Mouse (Mus musculus) CD8-positive naive resting alpha-beta T cell, adult 2 months (primary cell): ENCODE results near the gene Lmf1.

ENCODE experiments used
- DNase-seq, 2 experiments: peaks; one replicate each; pipeline ENCODE4 v3.0.0; 2022; ENCODE audit warnings: low read depth in 2 of 2, low spot score in 2 of 2

Gene Lmf1

DNA sequence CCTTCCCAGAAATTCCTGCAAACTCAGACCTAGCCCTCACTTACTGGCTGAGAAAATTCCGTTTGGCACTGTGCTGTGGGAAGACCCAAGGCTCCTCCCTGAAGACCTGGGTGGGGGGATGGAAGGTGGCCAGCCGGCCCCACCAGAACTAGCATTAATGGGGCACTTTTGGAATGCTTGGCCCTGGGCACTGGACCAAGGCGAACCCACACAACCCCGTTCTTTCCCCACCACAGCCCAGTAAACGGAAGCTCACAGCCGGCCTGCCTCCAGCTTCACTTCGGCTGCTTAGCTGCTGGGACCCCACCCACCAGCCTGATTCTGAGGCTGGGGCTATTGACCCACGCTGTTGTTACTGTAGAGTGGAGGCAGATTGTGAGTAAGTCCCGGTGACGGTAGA lies 10.7 kb upstream of the Lmf1 start:
- DNase-seq, result no peak

DNA sequence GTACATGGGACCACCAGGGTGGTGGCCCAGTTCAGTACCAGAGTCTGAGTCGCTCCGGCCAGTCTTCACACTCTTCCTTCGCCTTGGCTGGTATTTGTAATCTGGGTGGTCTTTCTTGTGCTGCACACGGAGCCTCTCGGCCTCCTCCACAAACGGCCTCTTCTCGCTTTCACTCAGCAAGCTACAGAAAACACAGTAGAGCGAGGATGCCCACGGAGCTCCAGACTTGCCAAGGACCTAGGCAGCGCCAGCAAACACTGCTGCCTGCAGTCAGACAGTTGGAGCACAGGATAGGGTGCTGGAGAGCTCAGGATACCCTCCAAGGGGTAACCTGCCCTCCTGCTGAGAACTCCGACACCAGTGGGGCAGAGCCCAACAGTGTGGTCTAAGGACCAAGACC lies 10.0 kb upstream of the Lmf1 start:
- no peak for DNase-seq

DNA sequence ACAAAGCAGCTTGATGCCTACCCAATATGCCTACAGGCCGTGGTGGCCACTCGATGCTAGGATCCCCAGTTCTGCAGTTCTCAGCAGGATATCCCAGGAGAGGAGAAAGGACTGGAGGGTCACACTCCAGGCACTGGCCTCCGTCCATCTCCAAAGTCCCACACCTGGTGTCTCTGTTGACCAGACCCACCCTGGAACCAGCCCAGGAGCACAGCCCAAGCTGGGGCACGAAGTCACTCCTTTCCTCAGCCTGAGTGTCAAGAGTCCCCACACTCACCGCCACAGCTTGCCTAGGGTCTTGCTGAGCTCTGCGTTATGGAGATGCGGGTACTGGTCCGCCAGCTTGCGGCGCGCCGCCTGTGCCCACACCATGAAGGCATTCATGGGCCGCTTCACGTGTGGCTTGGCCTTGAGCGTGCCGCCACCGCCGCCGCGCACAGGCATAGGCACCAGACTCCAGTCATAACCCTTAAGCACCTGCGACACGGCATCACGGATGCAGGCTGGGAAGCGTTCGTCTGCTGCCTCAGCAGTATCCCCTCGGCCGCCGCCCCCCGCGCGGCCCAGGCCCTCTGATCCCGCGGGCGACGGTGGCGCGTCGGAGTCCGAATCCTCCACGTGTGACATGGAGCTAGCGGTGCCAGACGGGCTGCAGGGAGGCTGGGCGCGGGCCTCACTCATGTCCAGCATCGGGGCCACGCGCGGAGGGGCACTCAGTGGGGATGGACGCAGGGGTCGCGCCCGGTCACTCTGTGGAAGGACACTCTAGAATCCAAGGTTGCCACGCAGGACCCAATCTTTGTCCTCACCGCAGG lies 8.8 kb upstream of the Lmf1 start:
- DNase-seq, result no peak

DNA sequence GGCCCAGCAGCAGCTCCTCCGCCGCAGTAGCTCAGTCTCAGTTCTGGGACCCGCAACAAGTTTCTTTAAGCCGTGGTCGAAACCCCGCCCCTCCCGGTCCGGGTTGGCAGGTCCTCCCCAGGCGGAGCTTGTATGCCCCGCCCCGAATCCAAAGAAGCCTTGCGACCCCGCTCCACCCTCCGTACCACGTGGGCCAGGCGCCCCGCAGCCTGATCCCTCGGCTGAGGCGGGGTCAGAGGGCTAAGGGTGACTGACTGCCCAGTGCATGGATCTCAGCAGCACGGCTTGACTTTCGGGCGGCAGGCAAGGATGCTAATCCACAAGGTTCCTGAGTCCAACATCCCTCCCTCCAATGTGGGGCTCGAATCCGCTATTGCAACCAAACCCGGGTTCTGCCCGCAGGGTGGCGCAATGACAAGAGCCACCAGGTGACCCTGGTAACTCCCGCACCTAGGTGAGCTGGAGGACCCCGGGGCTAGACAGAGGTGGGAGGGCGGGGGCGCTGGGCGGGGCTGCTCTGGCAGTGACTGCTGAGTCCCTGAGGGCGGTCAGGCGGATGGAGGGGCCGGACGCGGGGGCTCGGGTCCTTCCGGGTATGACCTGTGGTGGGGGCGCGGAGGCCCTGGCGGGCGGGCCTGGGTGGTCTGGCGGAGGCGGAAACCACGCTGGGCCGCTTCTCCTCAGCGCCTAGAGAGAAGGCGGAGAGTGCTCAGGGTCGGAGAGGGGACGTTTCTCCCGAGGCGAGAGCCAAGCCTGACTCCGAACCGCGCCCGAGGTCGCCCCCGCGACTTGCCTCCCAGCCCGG lies 8.0 kb upstream of the Lmf1 start, which contains the start of gene Sox8:
Gene Sox8, minus strand, starts transcription at position 39 of the 805 bp plus-strand sequence.
- DNase-seq, result peak; percentile 56 to 68

DNA sequence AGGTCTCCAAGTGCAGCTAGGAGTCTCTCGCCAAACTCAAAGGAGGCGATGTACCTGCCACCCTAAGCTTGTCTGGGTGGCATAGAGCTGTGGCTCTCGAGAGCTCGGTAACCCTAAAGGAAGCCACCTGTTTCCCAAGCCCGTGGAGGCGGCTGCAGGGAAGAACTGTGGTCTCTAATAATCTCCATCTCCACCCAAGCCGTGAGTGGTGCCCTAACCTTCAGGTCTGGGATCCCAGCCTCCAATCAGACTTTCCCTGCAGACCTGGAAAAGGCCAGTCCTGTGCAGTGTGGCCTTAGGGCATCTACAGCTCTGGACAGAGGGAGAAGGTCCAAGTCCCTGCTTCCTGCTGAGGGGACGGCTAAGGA lies 7.4 kb upstream of the Lmf1 start:
- DNase-seq, result no peak

DNA sequence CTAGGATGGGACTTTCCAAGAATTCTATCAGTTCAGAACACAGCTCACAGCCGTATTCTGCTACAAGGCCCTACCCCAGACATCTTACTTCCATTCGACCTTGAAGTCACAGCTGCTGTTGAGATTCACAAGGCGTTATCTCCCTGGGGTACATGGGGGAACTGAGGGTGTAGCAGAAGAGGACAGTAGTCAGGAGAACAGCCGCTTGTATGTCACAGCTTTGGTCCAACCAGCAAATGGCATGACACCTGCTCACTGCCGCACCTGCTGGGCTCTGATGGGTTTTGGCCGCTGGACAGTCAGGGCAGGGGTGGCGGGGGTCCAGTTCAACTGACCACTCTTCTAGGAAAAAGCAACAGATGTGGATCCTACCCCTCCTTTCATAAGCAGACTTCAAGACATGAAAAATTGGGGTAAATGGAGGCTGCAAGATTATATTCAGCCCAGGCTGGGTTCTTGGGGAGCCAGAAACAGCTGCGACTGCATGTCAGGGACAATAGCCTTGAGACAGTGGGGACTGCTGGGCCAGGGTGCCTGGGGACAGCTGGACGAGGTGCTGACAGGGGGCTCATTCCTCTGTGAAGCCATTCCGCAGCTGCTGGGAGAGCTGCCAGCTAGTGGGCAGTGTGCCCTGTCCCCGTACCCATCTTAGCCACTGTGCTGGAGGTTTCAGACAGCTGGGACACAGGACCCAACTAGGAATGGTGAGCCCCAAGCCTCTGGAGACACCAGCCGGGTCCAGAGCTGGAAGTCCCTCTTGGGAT lies 3.5 kb upstream of the Lmf1 start:
- DNase-seq, result no peak

DNA sequence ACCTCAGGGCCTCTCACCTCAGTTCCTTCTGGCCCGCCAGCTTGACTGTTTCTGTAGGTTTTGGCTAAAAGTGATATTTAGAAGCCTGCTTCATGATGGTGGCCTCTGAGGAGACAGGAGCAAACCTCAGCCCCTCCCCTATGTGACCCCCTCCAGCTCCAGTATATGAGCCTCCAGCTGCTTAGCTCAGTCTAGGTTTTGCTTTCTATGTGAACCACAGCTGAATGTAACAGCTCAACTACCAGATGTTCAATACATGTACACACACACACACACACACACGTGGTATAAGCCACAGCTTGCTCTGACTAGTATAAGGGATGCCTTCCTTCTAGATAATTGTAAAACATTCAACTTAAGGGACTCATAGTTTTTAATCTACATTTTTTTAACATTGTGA lies 2.9 kb upstream of the Lmf1 start:
- no peak for DNase-seq

DNA sequence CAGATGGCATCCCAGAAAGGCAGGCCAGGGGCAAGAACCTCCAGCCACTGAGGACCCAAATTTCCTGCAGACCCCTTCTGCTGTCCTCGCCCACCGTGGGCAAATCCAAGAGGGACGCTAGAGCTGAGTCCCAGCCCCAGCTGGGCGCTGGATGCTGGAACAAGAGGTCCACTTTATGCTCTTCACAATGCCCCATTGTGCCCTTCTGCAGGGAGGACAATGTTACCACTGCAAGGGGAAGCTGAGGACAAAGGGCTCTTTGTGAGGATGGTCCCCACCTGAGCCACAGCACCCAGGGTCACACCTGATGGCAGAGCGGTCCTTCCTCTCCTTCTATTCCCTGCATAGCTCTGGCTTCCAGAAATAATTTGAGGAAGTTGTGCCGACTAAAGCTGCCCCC lies 1.6 kb upstream of the Lmf1 start:
- no peak for DNase-seq

DNA sequence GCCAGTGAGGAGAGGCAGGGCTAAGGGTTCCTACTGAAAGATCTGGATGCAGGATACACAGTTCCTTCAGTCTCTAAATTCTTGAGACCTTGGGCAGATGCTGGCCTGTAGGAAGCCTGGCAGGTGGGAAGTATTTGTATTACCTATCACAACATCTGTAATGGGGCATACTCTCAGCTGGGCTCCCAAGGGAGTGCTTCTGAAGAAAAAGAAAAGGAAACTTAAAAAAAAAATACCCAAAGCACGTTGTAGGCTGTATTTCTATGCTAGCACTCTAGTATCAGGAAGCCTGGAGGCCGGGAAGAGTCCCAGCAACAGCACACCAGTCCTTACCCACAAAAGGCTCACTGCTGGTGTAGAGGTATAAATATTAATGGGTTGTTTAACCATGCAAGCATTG lies 1.2 kb upstream of the Lmf1 start:
- no peak for DNase-seq

DNA sequence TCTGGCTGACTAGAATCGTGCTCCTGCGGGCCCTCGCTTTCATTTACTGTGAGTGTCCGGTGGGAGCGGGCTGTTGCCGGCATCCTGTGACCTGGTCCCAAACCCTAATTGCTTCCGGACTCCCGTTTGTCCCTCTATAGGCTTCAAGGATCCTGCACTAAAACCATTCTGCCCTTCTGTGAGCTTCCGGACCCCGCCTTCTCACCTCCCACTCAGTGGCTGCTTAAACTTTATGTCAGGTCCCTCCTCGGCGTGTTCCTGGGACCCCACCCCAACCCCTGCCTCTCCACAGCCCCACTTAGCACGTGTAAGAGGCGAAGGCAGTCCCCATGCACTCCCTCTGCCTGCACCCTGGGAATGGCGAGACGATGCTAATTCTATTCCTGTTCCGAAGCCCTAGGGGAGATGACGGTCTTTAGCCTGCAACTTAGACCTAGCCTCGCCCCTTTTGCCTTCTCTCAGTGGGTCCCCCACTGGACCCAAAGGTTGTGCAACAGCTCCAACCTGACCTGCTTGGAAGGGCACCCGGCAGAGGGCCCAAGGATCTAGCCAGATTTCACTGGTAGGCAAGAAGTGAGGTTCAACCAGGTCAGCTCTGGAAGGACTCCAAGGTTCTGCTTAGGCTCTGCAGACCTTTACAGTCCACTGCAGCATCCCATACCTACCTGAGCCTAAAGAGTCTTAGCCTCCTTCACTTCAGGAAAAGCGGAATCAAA lies 605 bp downstream of the Lmf1 start:
- DNase-seq, result no peak

DNA sequence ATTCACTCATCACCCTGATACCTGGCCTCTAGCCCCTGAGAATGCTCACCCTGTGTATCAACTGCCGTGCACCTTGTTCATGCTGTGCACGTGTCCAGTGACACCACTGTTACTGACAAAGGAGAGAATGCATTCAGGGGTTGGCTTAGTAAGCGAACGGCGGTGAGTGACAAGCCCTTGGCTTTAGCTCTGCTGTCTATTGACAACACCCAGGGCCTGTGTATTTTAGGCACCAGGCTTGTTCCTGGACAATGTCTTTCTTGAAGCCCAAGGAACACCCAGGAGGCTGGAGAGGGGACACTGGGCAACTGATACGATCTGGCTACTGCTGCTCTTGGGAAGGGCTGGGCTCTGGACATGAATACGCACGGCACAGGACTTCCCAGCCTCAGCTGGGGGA lies 3.2 kb downstream of the Lmf1 start:
- no peak for DNase-seq

DNA sequence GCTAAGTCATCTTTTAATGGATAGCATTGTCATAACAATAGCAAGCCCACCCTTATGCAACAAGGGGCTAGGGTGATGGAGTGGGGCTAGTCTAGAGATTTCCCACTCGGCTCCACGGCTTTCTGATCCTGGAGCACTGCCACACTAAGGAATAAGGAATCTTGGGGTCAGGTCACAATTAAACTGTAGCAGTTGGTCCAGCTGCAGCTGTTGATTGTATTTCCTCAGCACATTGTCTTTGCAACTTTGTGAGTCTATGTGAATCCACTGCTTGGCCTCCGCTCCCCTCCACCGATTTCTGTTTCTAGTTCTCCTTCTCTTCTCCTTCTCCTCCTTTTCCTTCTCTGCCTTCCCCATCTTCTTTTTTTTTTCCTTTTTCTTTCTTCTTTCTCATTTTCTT lies 4.2 kb downstream of the Lmf1 start:
- no peak for DNase-seq

DNA sequence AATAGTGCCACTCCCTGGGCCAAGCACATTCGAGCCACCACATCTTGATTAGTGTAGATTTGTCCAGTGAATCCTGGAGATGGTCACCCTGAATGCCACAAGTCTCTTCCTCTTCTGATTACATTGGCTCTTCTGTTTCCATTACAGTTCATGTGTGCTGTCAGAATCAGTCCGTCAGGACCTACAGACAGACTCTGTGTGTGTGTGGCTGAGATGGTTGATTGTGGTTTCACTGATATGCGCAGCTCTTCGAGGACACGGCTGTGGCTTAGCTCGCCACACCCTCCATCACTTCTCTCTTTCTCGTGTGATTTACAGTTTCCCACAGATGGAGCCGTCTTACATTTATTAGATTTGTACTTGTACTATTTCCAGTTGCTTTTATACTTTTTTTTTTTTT lies 5.0 kb downstream of the Lmf1 start:
- DNase-seq, result peak in 1 of 2 experiments; percentile 15

DNA sequence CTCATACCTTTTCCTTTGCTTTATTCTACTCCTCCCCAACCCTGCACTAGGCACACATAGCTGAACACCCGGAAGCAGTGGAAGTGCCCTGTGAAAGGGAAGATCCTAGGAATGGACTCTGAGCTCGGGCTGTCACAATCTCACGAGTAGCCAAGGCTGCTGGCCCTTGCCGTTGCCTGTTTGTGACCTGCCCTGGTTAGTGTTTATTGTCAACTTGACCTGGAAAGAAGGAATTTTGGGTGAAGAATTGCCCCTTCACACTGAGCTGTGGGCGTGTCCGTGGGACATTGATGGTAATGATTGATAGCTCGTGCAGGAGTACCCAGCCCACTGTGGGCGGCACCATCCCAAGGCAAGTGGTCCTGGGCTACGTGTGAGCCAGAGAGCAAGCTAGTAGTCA lies 5.8 kb downstream of the Lmf1 start:
- no peak for DNase-seq

DNA sequence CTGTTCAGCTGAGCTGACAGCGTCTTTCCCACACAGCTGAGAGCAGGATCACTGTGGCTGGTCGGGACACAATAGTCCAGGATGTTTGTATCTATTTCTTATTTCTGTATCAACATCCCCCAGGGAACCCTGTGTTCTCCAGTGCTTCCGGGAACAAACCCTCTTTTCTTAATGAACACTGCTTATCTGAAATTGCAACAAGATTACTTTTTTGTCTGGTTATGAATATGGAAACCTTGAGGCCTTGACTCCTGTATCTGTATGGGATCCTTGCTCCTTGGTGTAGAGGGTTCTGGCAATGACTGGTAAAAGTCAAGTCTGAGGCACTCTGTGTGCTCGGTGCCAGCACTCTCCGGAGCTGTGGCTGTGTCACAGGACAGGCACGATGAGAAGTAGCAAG lies 11.2 kb downstream of the Lmf1 start:
- DNase-seq, result no peak

DNA sequence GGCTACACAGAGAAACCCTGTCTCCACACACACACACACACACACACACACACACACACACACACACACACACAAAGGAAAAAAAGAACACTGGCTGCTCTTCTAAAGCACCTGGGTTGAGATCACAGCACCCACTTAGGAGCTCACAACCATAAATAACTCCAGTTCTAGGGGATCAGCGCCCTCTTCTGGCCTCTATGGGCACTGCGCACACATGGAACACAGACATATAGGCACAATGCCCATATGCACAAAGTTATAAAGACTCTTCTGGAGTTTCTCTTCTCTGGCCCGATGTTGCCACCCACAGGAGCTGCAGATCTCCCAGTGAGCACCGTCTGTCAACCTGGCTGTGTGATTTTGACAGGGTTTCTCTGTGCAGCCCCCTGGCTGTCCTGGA lies 12.1 kb downstream of the Lmf1 start:
- no peak for DNase-seq

DNA sequence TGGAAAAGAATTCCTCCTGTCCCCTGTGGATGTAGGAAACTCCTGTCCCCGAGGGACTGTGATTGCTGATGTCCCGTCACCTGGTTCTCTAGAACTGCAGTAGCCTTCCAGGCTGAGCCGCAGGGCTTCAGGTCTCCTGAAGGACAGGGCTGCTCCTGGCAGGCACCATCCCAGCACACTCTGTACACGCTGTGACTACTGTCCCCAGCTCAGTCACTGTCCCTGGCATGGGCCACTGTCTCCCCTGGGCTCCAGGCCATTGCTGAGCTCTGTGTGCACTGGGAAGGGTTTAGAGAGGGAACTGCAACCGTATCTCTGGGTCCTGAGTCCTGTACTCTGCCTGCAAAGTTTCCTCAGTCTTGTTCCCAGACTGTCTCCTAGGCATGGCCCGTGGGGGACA lies 13.5 kb downstream of the Lmf1 start:
- DNase-seq, result no peak

DNA sequence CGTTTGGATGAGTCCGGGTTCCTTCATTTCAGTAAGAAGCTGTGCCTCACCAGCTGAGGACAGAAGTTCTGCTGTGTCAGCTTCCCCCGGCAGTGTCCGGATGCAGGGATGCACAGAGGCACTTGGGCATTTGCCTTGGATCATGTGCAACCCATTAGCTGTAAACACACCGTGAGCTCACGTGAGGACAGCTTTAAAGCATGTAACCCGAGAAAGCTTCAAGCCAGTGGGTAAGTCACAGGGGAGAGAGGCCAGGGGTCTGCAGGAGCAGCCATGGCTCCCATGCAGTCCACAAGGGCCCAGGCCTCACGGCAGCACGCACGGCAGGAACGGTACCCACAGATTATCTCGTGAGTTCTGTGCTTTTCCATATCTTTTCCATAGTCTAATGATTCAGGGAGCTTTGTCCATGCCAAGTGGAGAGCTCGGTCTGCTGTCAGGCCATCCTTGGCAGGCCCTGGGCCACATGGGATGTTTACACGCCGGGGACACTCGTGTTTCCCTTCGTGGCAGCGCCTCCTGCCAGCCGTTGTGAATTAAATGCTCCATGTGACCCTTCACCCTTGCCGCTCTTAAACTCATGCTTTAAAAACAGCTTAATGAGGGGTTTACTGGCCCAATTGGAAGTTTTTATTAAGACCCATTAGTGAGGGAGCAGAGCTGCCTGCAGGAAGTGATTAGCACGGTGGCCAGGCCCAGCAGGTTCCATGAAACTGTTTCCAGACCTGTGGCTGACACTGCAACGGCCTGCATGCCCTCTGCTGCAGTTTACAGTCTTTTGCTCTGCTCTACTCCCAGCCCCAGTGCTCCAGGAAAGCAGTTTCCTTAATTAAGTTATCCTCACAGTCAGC lies 14.8 kb downstream of the Lmf1 start:
- DNase-seq, result no peak

DNA sequence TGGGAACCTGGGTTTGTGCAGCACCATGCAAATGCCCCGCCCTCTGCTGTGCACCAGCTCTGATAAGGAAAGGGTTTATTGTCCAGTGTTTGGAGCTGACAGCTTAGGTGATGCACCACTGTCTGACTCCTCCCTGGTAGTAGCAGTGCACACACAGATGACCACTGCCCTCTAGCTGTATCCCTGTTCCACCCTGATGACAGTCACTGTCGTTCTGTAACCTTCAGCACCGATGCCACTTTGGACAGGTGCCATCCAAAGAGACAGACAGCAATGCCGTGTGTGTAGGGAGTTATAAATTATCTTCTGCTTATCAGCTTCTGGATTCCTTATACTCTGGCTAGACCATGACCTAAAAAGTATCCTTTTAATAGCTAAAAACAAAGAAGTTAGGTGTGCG lies 16.6 kb downstream of the Lmf1 start:
- no peak for DNase-seq

DNA sequence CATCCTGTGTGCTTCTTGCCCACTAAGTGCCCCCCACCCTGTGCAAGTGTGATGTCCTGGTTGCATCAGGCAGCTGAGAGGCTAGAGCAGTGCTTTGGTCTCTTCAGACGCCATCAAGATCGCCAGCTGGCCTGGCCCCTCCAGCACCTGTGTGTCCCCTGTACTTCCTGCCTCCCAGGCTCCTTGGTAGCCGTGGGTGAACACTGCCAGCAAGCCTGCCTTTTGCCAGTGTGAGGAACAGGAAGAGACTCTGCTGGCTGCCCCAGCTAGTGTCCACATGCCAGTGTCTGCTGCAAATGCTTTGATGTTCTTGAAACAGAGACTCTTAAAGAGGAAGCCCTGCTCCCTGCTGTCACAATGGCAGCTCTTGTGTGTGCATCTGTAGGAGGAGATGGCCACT lies 18.7 kb downstream of the Lmf1 start:
- no peak for DNase-seq
